Mouse (Mus musculus) testis, adult 2 months (tissue): Measurements from ENCODE around the gene Tmem9.

Experiments
- CTCF ChIP-seq: fragments of 200-500 bp; IDR thresholded peaks from 2 replicates; pipeline ENCODE4 v1.5.1; 2012; ENCODE audit warnings: low read depth, mild to moderate bottlenecking, inconsistent platforms, low read length, moderate library complexity; ENCODE audit not compliant: control insufficient read depth, insufficient read depth, insufficient replicate concordance
- POLR2A ChIP-seq: fragments of 200-500 bp; IDR thresholded peaks from 2 replicates; pipeline ENCODE4 v1.6.1; 2012; ENCODE audit warnings: low read depth, mild to moderate bottlenecking, inconsistent platforms, low read length, moderate library complexity; ENCODE audit not compliant: control insufficient read depth

DNA sequence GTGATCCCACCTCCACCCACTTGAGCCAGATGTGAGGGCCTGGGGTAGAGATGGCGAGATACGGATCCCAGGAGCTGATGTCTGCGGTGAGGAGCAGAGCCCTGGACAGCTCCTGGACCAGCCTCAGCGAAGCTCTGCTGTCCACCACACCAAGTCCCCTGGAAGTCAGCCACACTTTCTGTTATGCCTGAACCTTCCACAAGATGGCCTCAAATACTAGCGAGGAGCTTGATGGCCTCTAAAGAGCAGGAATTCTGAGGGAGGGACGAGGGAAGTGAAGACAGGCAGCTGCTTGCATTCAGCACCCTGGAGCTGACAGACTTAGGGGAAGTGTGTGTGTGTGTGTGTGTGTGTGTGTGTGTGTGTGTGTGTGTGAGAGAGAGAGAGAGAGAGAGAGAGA lies 43.5 kb downstream of the Tmem9 start:
- TF ChIP-seq CTCF, result peak; percentile 44; the same call in 1 of the 2 replicates
- TF ChIP-seq POLR2A, result no peak
